Mouse (Mus musculus) small intestine, adult 2 months (tissue): ENCODE results near the gene Serf2. TPM values are rescaled to one million over a fixed set of nuclear protein-coding genes. Genes with fewer than 3 reads are reported as not detected.

Experiments
- H3K27ac ChIP-seq: fragments of 200-500 bp; 2 replicates; pipeline ENCODE4 v1.5.1; 2012; ENCODE audit warnings: low read depth, low read length, control low read depth, inconsistent platforms; ENCODE audit not compliant: insufficient read depth
- H3K27me3 ChIP-seq: fragments of 200-500 bp; 2 replicates; pipeline ENCODE4 v1.6.1; 2012; ENCODE audit warnings: mild to moderate bottlenecking, moderate library complexity, low read length, inconsistent platforms; ENCODE audit not compliant: control insufficient read depth, insufficient read depth
- H3K36me3 ChIP-seq: fragments of 200-500 bp; 2 replicates; pipeline ENCODE4 v1.6.1; 2012; ENCODE audit warnings: mild to moderate bottlenecking, low read length, control low read depth, inconsistent platforms; ENCODE audit not compliant: control insufficient read depth, insufficient read depth
- H3K4me1 ChIP-seq: fragments of 200-500 bp; 2 replicates; pipeline ENCODE4 v1.6.1; 2012; ENCODE audit warnings: low read length, inconsistent platforms, mixed read lengths; ENCODE audit not compliant: control insufficient read depth, insufficient read depth, insufficient read length
- H3K4me3 ChIP-seq: fragments of 200-500 bp; 2 replicates; pipeline ENCODE4 v1.5.1; 2012; ENCODE audit warnings: low read depth, mild to moderate bottlenecking, control low read depth, inconsistent platforms, low read length, moderate library complexity
- CTCF ChIP-seq: fragments of 200-500 bp; IDR thresholded peaks from 2 replicates; pipeline ENCODE4 v1.5.1; 2012; ENCODE audit warnings: low read depth, mild to moderate bottlenecking, control low read depth, inconsistent platforms, low read length, moderate library complexity, mixed read lengths; ENCODE audit not compliant: insufficient replicate concordance, insufficient read length; ENCODE audit errors: extremely low read depth
- POLR2A ChIP-seq: fragments of 200-500 bp; IDR thresholded peaks from 2 replicates; pipeline ENCODE4 v1.6.1; 2012; ENCODE audit warnings: low read depth, mild to moderate bottlenecking, control low read depth, inconsistent platforms, low read length, moderate library complexity
- WGBS: fragments of 180-500 bp; shearing (Covaris S2); methylation state at CpG from one replicate; pipeline ENCODE4 v1.1.7; 2018; 5-methylcytosine and 5-hydroxymethylcytosine counted together
- polyA plus RNA-seq: library from polyadenylated mRNA; depleted of rRNA; stranded (reverse); fragments of >200 nt; gene quantifications from 2 replicates; pipeline ENCODE4 v1.2.3, GENCODE M21; 2012

Serf2 gene
- polyA plus RNA-seq, 1 experiment, result 475 TPM

GRCm38 (mm10) chr2:121440834-121441605, 8.0 kb upstream of the Serf2 start:
- H3K27ac ChIP-seq, result no peak overlapping the region
- H3K36me3 ChIP-seq, result peaks cover 27% of the 10 kb centered on the region
- TF ChIP-seq CTCF (no peak), POLR2A (no peak)
- WGBS, result 59% methylated on average over 5 of the region's 5 CpGs
- no peaks in the 10 kb centered on the region for H3K27me3 ChIP-seq
- H3K4me3 ChIP-seq, result no peak overlapping the region
- peaks cover 8% of the 10 kb centered on the region; the same call in 1 of the 2 replicates for H3K4me1 ChIP-seq

GRCm38 (mm10) chr2:121441800-121442199, 7.2 kb upstream of the Serf2 start:
- 10% methylated on average over 11 of the region's 11 CpGs for WGBS
- H3K27me3 ChIP-seq, result no peaks in the 10 kb centered on the region
- H3K27ac ChIP-seq, result no peak overlapping the region
- H3K4me3 ChIP-seq, result peak overlapping the region; percentile 71
- TF ChIP-seq POLR2A (no peak), CTCF (no peak)
- peaks cover 23% of the 10 kb centered on the region for H3K36me3 ChIP-seq
- peaks cover 8% of the 10 kb centered on the region; the same call in 1 of the 2 replicates for H3K4me1 ChIP-seq

- Histone ChIP-seq H3K27me3 (no peaks in the 10 kb centered on the region), H3K27ac (peak overlapping the region; percentile 43), H3K4me3 (peak overlapping the region; percentile 71), H3K36me3 (peaks cover 17% of the 10 kb centered on the region), H3K4me1 (peaks cover 8% of the 10 kb centered on the region; the same call in 1 of the 2 replicates)
- WGBS, result under 1% methylated on average over 30 of the region's 30 CpGs
- TF ChIP-seq CTCF, result no peak
These were observed 6.5 kb upstream of the Serf2 start for GRCm38 (mm10) chr2:121442259-121443067.

GRCm38 (mm10) chr2:121443068-121443349, 6.0 kb upstream of the Serf2 start:
- H3K36me3 ChIP-seq, result peaks cover 12% of the 10 kb centered on the region
- H3K27me3 ChIP-seq, result no peaks in the 10 kb centered on the region
- TF ChIP-seq POLR2A, result no peak
- TF ChIP-seq CTCF, result no peak
- peaks cover 8% of the 10 kb centered on the region; the same call in 1 of the 2 replicates for H3K4me1 ChIP-seq
- H3K4me3 ChIP-seq, result peak overlapping the region; percentile 71
- WGBS, result 6% methylated on average over 8 of the region's 8 CpGs
- peak overlapping the region; percentile 43 for H3K27ac ChIP-seq

- peaks cover 5% of the 10 kb centered on the region; the same call in 1 of the 2 replicates for H3K36me3 ChIP-seq
- 0 out of 2 replicates have a peak within 1 kb of the TSS, but pooled peaks have one; percentile 43 for H3K27ac ChIP-seq
- TF ChIP-seq POLR2A, result no peak
- no peak for TF ChIP-seq CTCF
- peaks cover 8% of the 10 kb centered on the region; the same call in 1 of the 2 replicates for H3K4me1 ChIP-seq
- H3K27me3 ChIP-seq, result no peaks in the 10 kb centered on the region
- WGBS, result 92% methylated on average over 1 of the region's 1 CpGs
- no peak within 1 kb of the TSS for H3K4me3 ChIP-seq
These were observed 4.8 kb upstream of the Serf2 start, which contains the start of gene Ell3 for GRCm38 (mm10) chr2:121444178-121444577. Gene Ell3, minus strand, starts transcription at chr2:121444278.

GRCm38 (mm10) chr2:121445117-121445516, 3.9 kb upstream of the Serf2 start:
- WGBS, result 78% methylated on average over 3 of the region's 3 CpGs
- no peaks in the 10 kb centered on the region for H3K36me3 ChIP-seq

GRCm38 (mm10) chr2:121446506-121446905, 2.5 kb upstream of the Serf2 start:
- Histone ChIP-seq H3K27ac (no peak overlapping the region), H3K27me3 (no peaks in the 10 kb centered on the region), H3K4me3 (no peak overlapping the region), H3K4me1 (peaks cover 13% of the 10 kb centered on the region; the same call in 1 of the 2 replicates), H3K36me3 (peaks cover 7% of the 10 kb centered on the region)
- WGBS, result 89% methylated on average over 4 of the region's 4 CpGs
- TF ChIP-seq POLR2A, result no peak
- TF ChIP-seq CTCF, result no peak

More at GRCm38 (mm10) chr2:121445117-121445516, 3.9 kb upstream of the Serf2 start:
- Histone ChIP-seq H3K4me1 (peaks cover 8% of the 10 kb centered on the region; the same call in 1 of the 2 replicates), H3K27me3 (no peaks in the 10 kb centered on the region), H3K4me3 (no peak overlapping the region), H3K27ac (no peak overlapping the region)
- TF ChIP-seq POLR2A (no peak), CTCF (no peak)
